In genomic region chr1:46817934-46818333, GRCm38 (mm10) we compare ENCODE assay signal across 29 mouse cellular contexts.
"Had no signal": no experiment of that assay in that cellular context is flagged by ENCODE, and none has a peak within 500 bp of the region (broad histone marks: within the 10 kb centered on the region; RNA-seq: fewer than 3 reads in every experiment).

No protein-coding gene starts in this region.

- H3K4me2 ChIP-seq: limb, embryonic 12.5 days; limb, embryonic 13.5 days; limb, embryonic 15.5 days; liver, embryonic 11.5 days; liver, embryonic 12.5 days; liver, embryonic 13.5 days; liver, embryonic 15.5 days; lung, embryonic 14.5 days; lung, embryonic 15.5 days; midbrain, embryonic 12.5 days; neural tube, embryonic 12.5 days; neural tube, embryonic 13.5 days had no signal

- H3K27me3 ChIP-seq: limb, embryonic 12.5 days; limb, embryonic 13.5 days; limb, embryonic 15.5 days; liver, embryonic 12.5 days; liver, embryonic 13.5 days; liver, embryonic 15.5 days; lung, embryonic 15.5 days; megakaryocyte, embryonic 14.5 days; midbrain, embryonic 12.5 days; neural tube, embryonic 12.5 days; neural tube, embryonic 13.5 days had no signal

- ATAC-seq: liver, embryonic 12.5 days; liver, postnatal 0 days; lung, postnatal 0 days had no signal

- DNase-seq: layer of hippocampus, postnatal 36 days; left cerebral cortex, postnatal 4 days; liver; liver, embryonic 13.5 days; liver, postnatal 0 days; lung, adult 18-20 months; lung, adult 2 months; lung, embryonic 14.5 days; lung, postnatal 10 days; lung, postnatal 14 days; lung, postnatal 36 days; lung, postnatal 4 days had no signal

- H3K9ac ChIP-seq: limb, embryonic 12.5 days; limb, embryonic 13.5 days; limb, embryonic 15.5 days; liver, embryonic 12.5 days; liver, embryonic 13.5 days; liver, embryonic 14.5 days; liver, embryonic 15.5 days; liver, postnatal 0 days; lung, embryonic 14.5 days; lung, embryonic 15.5 days; midbrain, embryonic 12.5 days; neural tube, embryonic 12.5 days; neural tube, embryonic 13.5 days had no signal

- H3K4me3 ChIP-seq: left cerebral cortex, adult 2 months; limb, embryonic 10.5 days; limb, embryonic 12.5 days; limb, embryonic 13.5 days; limb, embryonic 15.5 days; liver, embryonic 12.5 days; liver, embryonic 13.5 days; liver, embryonic 15.5 days; lung, embryonic 15.5 days; megakaryocyte, embryonic 14.5 days; midbrain, embryonic 12.5 days; myocyte; neural tube, embryonic 12.5 days; neural tube, embryonic 13.5 days had no signal

- H3K9me3 ChIP-seq: limb, embryonic 10.5 days; limb, embryonic 12.5 days; limb, embryonic 13.5 days; limb, embryonic 15.5 days; liver, embryonic 12.5 days; liver, embryonic 13.5 days; liver, embryonic 15.5 days; lung, embryonic 15.5 days; megakaryocyte, embryonic 14.5 days; midbrain, embryonic 12.5 days; neural tube, embryonic 12.5 days; neural tube, embryonic 13.5 days had no signal

- H3K27ac ChIP-seq: left cerebral cortex, adult 2 months; limb, embryonic 10.5 days; limb, embryonic 12.5 days; limb, embryonic 13.5 days; limb, embryonic 15.5 days; liver, embryonic 12.5 days; liver, embryonic 13.5 days; liver, embryonic 14.5 days; liver, embryonic 15.5 days; lung, embryonic 15.5 days; macrophage; midbrain, embryonic 12.5 days; neural tube, embryonic 12.5 days; neural tube, embryonic 13.5 days had no signal

- H3K4me1 ChIP-seq: limb, embryonic 10.5 days; limb, embryonic 12.5 days; limb, embryonic 13.5 days; limb, embryonic 15.5 days; liver, embryonic 12.5 days; liver, embryonic 13.5 days; liver, embryonic 15.5 days; lung, embryonic 15.5 days; midbrain, embryonic 12.5 days; neural tube, embryonic 12.5 days; neural tube, embryonic 13.5 days had no signal
